Mouse (Mus musculus): ENCODE results near the gene Esrrg. TPM values are rescaled to one million over a fixed set of nuclear protein-coding genes. Genes with fewer than 3 reads are reported as not detected.
A peak's percentile ranks its signal among the peaks of the same experiment; 100 is the strongest.

Esrrg gene
- total and polyA plus RNA-seq, 2 experiments = 1.1 to 4.2 TPM

DNA sequence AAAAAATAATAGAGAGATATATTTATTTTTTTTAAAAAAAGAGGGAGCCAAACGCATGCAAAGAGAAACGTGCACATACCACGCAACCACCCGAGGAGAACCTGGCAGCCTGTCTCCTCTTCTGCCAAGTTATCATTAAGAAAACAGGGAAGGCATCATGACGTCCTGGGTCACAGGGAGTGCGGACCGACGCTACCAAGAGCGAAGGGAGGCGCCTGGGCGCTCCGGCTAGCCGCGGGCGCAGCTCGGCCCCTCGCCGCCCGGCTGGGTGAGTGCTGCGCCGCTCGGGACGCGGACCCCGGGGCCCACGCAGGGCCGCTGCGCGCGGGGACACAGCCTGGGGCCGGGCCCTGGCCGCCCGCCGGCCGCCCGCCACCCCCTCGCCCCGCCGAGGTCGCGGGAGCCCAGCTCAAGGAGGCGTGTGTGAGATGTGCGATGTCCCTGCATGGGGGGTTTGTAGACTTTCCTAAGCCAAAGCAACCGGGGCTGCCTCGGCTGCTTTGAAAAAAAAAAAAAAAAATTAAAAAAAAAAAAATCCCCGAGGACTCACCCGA is 43.2 kb downstream of the Esrrg start:
- Histone ChIP-seq H3K27ac (replicated peaks; ENCODE audit: insufficient read depth, low read depth, low read length) (no peak overlapping the region), H3K4me1 (ENCODE audit: control insufficient read depth, insufficient read depth, low read length) (peaks cover 6% of the 10 kb centered on the region; the same call in 1 of the 2 replicates), H3K36me3 (ENCODE audit: control insufficient read depth, insufficient read depth, low read length) (no peaks in the 10 kb centered on the region), H3K27me3 (ENCODE audit: control insufficient read depth, insufficient read depth, low read length) (no peaks in the 10 kb centered on the region), H3K9ac (ENCODE audit: low read depth, low read length) (peak overlapping the region; percentile 53), H3K4me3 (ENCODE audit: insufficient read depth, low read depth, low read length) (peak overlapping the region; percentile 24; the same call in 1 of the 2 replicates), H3K79me2 (ENCODE audit: control insufficient read depth, insufficient read depth, low read length) (no peaks in the 10 kb centered on the region)
- peak; percentile 34 for DNase-seq (ENCODE audit: extremely low read depth, low read depth, low spot score)
- TF ChIP-seq POLR2A (IDR thresholded peaks at IDR 0.05; ENCODE audit: extremely low read depth, insufficient read depth, low read length) (no peak), CTCF (IDR thresholded peaks at IDR 0.05; ENCODE audit: low read depth, low read length) (no peak)
- WGBS = 2% methylated on average over 47 of the region's 47 CpGs

GRCm38 (mm10) chr1:187652445-187652844 is 43.9 kb downstream of the Esrrg start:
- DNase-seq (ENCODE audit: extremely low read depth, low read depth, low spot score) = no peak
- Histone ChIP-seq H3K9ac (ENCODE audit: low read depth, low read length) (no peak overlapping the region), H3K79me2 (ENCODE audit: control insufficient read depth, insufficient read depth, low read length) (no peaks in the 10 kb centered on the region), H3K4me3 (ENCODE audit: insufficient read depth, low read depth, low read length) (peak overlapping the region; percentile 18; the same call in 1 of the 2 replicates), H3K36me3 (ENCODE audit: control insufficient read depth, insufficient read depth, low read length) (no peaks in the 10 kb centered on the region), H3K27ac (replicated peaks; ENCODE audit: insufficient read depth, low read depth, low read length) (no peak overlapping the region), H3K27me3 (ENCODE audit: control insufficient read depth, insufficient read depth, low read length) (no peaks in the 10 kb centered on the region), H3K4me1 (ENCODE audit: control insufficient read depth, insufficient read depth, low read length) (peaks cover 6% of the 10 kb centered on the region; the same call in 1 of the 2 replicates)
- TF ChIP-seq CTCF (IDR thresholded peaks at IDR 0.05; ENCODE audit: low read depth, low read length) = no peak
- TF ChIP-seq POLR2A (IDR thresholded peaks at IDR 0.05; ENCODE audit: extremely low read depth, insufficient read depth, low read length) = no peak
- WGBS = 22% methylated on average over 7 of the region's 7 CpGs

- Histone ChIP-seq H3K36me3 (ENCODE audit: control insufficient read depth, insufficient read depth, low read length) (no peaks in the 10 kb centered on the region), H3K27ac (replicated peaks; ENCODE audit: insufficient read depth, low read depth, low read length) (no peak overlapping the region; the same call in 1 of the 2 replicates), H3K27me3 (ENCODE audit: control insufficient read depth, insufficient read depth, low read length) (no peaks in the 10 kb centered on the region), H3K4me3 (ENCODE audit: insufficient read depth, low read depth, low read length) (no peak overlapping the region), H3K4me1 (ENCODE audit: control insufficient read depth, insufficient read depth, low read length) (peaks cover 6% of the 10 kb centered on the region; the same call in 1 of the 2 replicates), H3K9ac (ENCODE audit: low read depth, low read length) (no peak overlapping the region), H3K79me2 (ENCODE audit: control insufficient read depth, insufficient read depth, low read length) (no peaks in the 10 kb centered on the region)
- TF ChIP-seq CTCF (IDR thresholded peaks at IDR 0.05; ENCODE audit: low read depth, low read length) (no peak), POLR2A (IDR thresholded peaks at IDR 0.05; ENCODE audit: extremely low read depth, insufficient read depth, low read length) (no peak)
- DNase-seq (ENCODE audit: extremely low read depth, low read depth, low spot score) = peak; percentile 26
- 55% methylated on average over 9 of the region's 9 CpGs for WGBS
These were observed 44.8 kb downstream of the Esrrg start for GRCm38 (mm10) chr1:187653390-187653789.

DNA sequence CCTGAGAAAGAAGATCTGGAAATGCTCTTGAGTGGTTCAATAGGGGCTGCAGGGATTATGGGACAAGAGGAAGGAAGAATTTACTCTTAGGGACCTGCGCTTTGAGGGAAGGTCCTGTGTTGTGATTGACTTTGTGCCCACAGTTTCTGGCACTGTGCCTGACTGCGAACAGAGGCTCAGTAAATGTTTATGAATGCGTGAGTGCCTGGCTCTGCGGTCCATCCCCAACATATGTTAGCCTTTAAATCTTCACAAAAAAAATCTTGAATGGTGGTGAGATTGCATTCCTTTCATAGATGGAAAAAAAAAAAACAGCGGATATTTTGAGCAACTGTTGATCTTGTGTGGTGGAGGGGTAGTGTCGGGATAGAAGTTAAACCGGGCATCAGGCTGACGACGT is 52.4 kb downstream of the Esrrg start:
- Histone ChIP-seq H3K4me1 (ENCODE audit: control insufficient read depth, insufficient read depth, low read length) (peaks cover 2% of the 10 kb centered on the region; the same call in 1 of the 2 replicates), H3K9ac (ENCODE audit: low read depth, low read length) (no peak overlapping the region), H3K36me3 (ENCODE audit: control insufficient read depth, insufficient read depth, low read length) (no peaks in the 10 kb centered on the region), H3K27ac (replicated peaks; ENCODE audit: insufficient read depth, low read depth, low read length) (no peak overlapping the region), H3K4me3 (ENCODE audit: insufficient read depth, low read depth, low read length) (no peak overlapping the region), H3K79me2 (ENCODE audit: control insufficient read depth, insufficient read depth, low read length) (no peaks in the 10 kb centered on the region), H3K27me3 (ENCODE audit: control insufficient read depth, insufficient read depth, low read length) (no peaks in the 10 kb centered on the region)
- TF ChIP-seq CTCF (IDR thresholded peaks at IDR 0.05; ENCODE audit: low read depth, low read length) (no peak), POLR2A (IDR thresholded peaks at IDR 0.05; ENCODE audit: extremely low read depth, insufficient read depth, low read length) (no peak)
- no peak for DNase-seq (ENCODE audit: extremely low read depth, low read depth, low spot score)
- 94% methylated on average over 9 of the region's 9 CpGs for WGBS

- H3K4me1 ChIP-seq (ENCODE audit: control insufficient read depth, insufficient read depth, low read length) = peaks cover 2% of the 10 kb centered on the region; the same call in 1 of the 2 replicates
- H3K27ac ChIP-seq (replicated peaks; ENCODE audit: insufficient read depth, low read depth, low read length) = no peak overlapping the region
- TF ChIP-seq CTCF (IDR thresholded peaks at IDR 0.05; ENCODE audit: low read depth, low read length) (no peak), POLR2A (IDR thresholded peaks at IDR 0.05; ENCODE audit: extremely low read depth, insufficient read depth, low read length) (no peak)
- no peaks in the 10 kb centered on the region for H3K27me3 ChIP-seq (ENCODE audit: control insufficient read depth, insufficient read depth, low read length)
- peak overlapping the region; percentile 12 for H3K9ac ChIP-seq (ENCODE audit: low read depth, low read length)
- H3K36me3 ChIP-seq (ENCODE audit: control insufficient read depth, insufficient read depth, low read length) = no peaks in the 10 kb centered on the region
- H3K4me3 ChIP-seq (ENCODE audit: insufficient read depth, low read depth, low read length) = peak overlapping the region; percentile 51
- peak; percentile 78 for DNase-seq (ENCODE audit: extremely low read depth, low read depth, low spot score)
- H3K79me2 ChIP-seq (ENCODE audit: control insufficient read depth, insufficient read depth, low read length) = no peaks in the 10 kb centered on the region
- 17% methylated on average over 12 of the region's 12 CpGs for WGBS
These were observed 53.6 kb downstream of the Esrrg start for GRCm38 (mm10) chr1:187662083-187662609.

DNA sequence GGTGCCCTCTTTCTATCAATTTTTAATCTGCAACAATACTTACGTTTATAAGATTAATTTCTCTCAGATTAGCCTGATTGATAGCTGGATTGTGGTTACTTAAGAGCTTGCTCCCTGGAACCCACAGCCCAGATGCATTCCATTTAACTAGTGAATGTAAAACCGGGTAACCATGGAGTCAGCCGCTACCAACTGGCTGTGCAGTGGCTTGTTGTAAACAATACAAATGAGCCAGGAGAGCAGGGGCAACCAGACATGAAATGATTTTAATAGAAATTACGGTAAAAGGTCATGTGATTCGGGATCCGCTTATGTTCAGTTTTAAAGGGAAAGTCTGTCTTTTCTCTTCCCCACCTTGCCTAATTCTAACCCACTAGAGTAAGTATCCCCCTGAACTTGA is 54.8 kb downstream of the Esrrg start:
- Histone ChIP-seq H3K9ac (ENCODE audit: low read depth, low read length) (no peak overlapping the region), H3K27ac (replicated peaks; ENCODE audit: insufficient read depth, low read depth, low read length) (no peak overlapping the region), H3K4me1 (ENCODE audit: control insufficient read depth, insufficient read depth, low read length) (peaks cover 2% of the 10 kb centered on the region; the same call in 1 of the 2 replicates), H3K36me3 (ENCODE audit: control insufficient read depth, insufficient read depth, low read length) (no peaks in the 10 kb centered on the region), H3K4me3 (ENCODE audit: insufficient read depth, low read depth, low read length) (no peak overlapping the region), H3K79me2 (ENCODE audit: control insufficient read depth, insufficient read depth, low read length) (no peaks in the 10 kb centered on the region), H3K27me3 (ENCODE audit: control insufficient read depth, insufficient read depth, low read length) (no peaks in the 10 kb centered on the region)
- 62% methylated on average over 6 of the region's 6 CpGs for WGBS
- DNase-seq (ENCODE audit: extremely low read depth, low read depth, low spot score) = peak; percentile 29
- TF ChIP-seq POLR2A (IDR thresholded peaks at IDR 0.05; ENCODE audit: extremely low read depth, insufficient read depth, low read length) = no peak
- TF ChIP-seq CTCF (IDR thresholded peaks at IDR 0.05; ENCODE audit: low read depth, low read length) = no peak

Measured in liver, adult 2 months (tissue).